Mouse (Mus musculus): Measurements from ENCODE around the gene Ifnab.

GRCm38 (mm10) chr4:88705924-88706323 lies 14.8 kb upstream of the Ifnab start:
- no peak for TF ChIP-seq CTCF (IDR thresholded peaks at IDR 0.05)
- TF ChIP-seq EP300 (IDR thresholded peaks at IDR 0.05), result no peak

Measured in lung, postnatal 0 days (tissue).